Mouse (Mus musculus): Measurements from ENCODE around the gene Slc38a9. TPM values are rescaled to one million over a fixed set of nuclear protein-coding genes. Genes with fewer than 3 reads are reported as not detected.

Slc38a9 gene
- polyA plus RNA-seq, 1 experiment from 2014 or later, result 19.0 TPM

DNA sequence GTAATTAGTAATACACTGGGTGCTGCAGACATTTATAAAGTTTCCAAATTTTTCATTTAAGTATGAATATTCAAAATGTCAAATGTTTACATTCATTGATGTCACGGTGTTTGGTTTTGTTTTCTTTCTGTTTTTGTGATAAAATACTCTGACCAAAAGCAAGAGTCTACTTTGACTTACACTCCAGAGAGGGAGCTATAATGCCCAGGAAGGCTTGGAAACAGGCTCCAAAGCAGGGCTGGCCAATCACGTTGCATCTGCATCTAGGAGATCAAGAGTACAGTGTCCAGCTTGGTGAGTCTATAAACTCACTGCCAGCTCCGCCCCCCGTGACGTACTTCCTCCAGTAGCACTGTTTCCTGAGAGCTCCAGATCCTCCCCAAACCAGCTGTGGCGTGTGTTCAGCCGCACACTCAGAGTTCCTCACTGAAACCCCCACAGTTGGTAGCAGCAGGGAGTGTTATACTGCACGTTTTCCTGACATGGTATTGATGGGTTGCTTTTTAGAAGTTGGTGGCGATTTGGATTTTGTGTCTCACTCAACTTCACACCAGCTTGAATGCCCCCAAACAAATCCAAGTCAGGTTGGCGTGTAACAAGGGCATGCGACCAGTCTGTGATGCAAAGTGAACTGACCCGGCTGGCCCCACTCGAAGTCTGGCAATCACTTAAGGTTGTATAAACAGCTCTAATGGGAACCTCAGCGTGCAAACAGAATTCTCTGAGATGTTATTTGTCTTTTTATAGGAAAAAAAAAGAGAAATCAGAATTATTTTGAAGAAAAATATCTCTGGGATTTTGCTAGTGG, 74.6 kb downstream of the Slc38a9 start:
- no peaks in the 10 kb centered on the region for H3K4me1 ChIP-seq (replicated peaks; ENCODE audit: control insufficient read depth, insufficient read depth, low read length)
- H3K4me2 ChIP-seq (ENCODE audit: low read depth, low read length, severe bottlenecking), result no peak overlapping the region
- no peaks in the 10 kb centered on the region for H3K9me3 ChIP-seq (ENCODE audit: control insufficient read depth, low read length)
- no peaks in the 10 kb centered on the region for H3K27me3 ChIP-seq (ENCODE audit: control insufficient read depth, insufficient read depth, low read length)
- no peak overlapping the region for H3K4me3 ChIP-seq (ENCODE audit: low read depth, low read length)
- H3K9ac ChIP-seq (ENCODE audit: low read length), result no peak overlapping the region
- ATAC-seq (replicated peaks; ENCODE audit: low FRiP score), result no peak
- H3K27ac ChIP-seq (ENCODE audit: low read depth, low read length), result no peak overlapping the region
- H3K36me3 ChIP-seq (ENCODE audit: control insufficient read depth, insufficient read depth, low read length), result no peaks in the 10 kb centered on the region; the same call in 1 of the 2 replicates
- WGBS, result 84% methylated on average over 14 of the region's 14 CpGs
- DNase-seq (ENCODE audit: low spot score), result no peak

GRCm38 (mm10) chr13:112736407-112736806, 75.9 kb downstream of the Slc38a9 start:
- 87% methylated on average over 10 of the region's 10 CpGs for WGBS
- no peaks in the 10 kb centered on the region for H3K9me3 ChIP-seq (ENCODE audit: control insufficient read depth, low read length)
- no peaks in the 10 kb centered on the region; the same call in 1 of the 2 replicates for H3K36me3 ChIP-seq (ENCODE audit: control insufficient read depth, insufficient read depth, low read length)

GRCm38 (mm10) chr13:112737110-112737509, 76.6 kb downstream of the Slc38a9 start:
- Histone ChIP-seq H3K27me3 (ENCODE audit: control insufficient read depth, insufficient read depth, low read length) (no peaks in the 10 kb centered on the region), H3K4me2 (ENCODE audit: low read depth, low read length, severe bottlenecking) (no peak overlapping the region), H3K27ac (ENCODE audit: low read depth, low read length) (no peak overlapping the region), H3K4me1 (replicated peaks; ENCODE audit: control insufficient read depth, insufficient read depth, low read length) (no peaks in the 10 kb centered on the region), H3K9me3 (ENCODE audit: control insufficient read depth, low read length) (no peaks in the 10 kb centered on the region), H3K4me3 (ENCODE audit: low read depth, low read length) (no peak overlapping the region), H3K36me3 (ENCODE audit: control insufficient read depth, insufficient read depth, low read length) (no peaks in the 10 kb centered on the region), H3K9ac (ENCODE audit: low read length) (no peak overlapping the region)
- 85% methylated on average over 9 of the region's 9 CpGs for WGBS
- no peak for ATAC-seq (replicated peaks; ENCODE audit: low FRiP score)
- no peak for DNase-seq (ENCODE audit: low spot score)

More at GRCm38 (mm10) chr13:112736407-112736806, 75.9 kb downstream of the Slc38a9 start:
- H3K27me3 ChIP-seq (ENCODE audit: control insufficient read depth, insufficient read depth, low read length), result no peaks in the 10 kb centered on the region
- no peak overlapping the region for H3K9ac ChIP-seq (ENCODE audit: low read length)
- no peak overlapping the region for H3K27ac ChIP-seq (ENCODE audit: low read depth, low read length)
- H3K4me3 ChIP-seq (ENCODE audit: low read depth, low read length), result no peak overlapping the region
- H3K4me2 ChIP-seq (ENCODE audit: low read depth, low read length, severe bottlenecking), result no peak overlapping the region
- DNase-seq (ENCODE audit: low spot score), result no peak
- no peak for ATAC-seq (replicated peaks; ENCODE audit: low FRiP score)
- no peaks in the 10 kb centered on the region for H3K4me1 ChIP-seq (replicated peaks; ENCODE audit: control insufficient read depth, insufficient read depth, low read length)

DNA sequence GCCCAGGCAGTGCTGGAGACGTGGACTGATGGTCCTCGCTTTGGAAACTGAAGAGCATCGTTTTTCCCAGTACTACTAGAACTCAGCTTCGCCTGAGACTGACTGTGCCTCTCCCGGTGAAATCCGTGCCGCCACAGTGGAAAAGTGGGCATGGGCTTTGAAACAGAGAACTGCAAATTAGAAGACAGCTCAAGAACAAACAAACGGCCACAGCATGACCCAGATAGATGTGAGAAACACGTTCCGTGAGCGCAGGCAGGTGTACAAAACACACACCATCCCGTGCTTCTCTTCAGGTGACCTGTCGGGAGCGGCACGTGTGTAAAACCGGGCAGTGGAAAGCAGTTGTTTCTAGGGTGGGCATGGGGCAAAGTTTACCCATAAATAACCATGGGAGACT, 77.5 kb downstream of the Slc38a9 start:
- WGBS, result 93% methylated on average over 16 of the region's 16 CpGs
- no peak overlapping the region for H3K4me2 ChIP-seq (ENCODE audit: low read depth, low read length, severe bottlenecking)

DNA sequence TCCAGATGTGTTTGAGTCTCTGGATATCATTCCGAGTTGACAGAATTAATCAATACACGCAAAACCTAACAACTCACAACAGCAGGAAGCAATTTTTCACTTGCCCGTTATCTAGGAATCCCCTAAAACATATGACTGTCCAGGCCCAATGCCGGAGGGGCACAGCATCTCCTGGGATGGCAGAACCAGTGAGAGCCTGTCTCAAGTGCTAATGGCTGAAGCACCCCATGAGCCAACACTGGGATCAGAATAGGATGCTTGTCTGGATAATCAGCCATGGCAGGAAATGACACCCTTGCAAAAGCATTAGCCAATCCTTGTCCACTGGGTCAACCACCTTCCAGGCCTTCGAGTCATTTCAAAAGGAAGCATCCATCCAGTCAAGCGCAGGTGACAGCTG, 79.5 kb downstream of the Slc38a9 start:
- Histone ChIP-seq H3K27ac (ENCODE audit: low read depth, low read length) (no peak overlapping the region), H3K4me3 (ENCODE audit: low read depth, low read length) (no peak overlapping the region), H3K9ac (ENCODE audit: low read length) (no peak overlapping the region), H3K9me3 (ENCODE audit: control insufficient read depth, low read length) (no peaks in the 10 kb centered on the region), H3K4me2 (ENCODE audit: low read depth, low read length, severe bottlenecking) (no peak overlapping the region), H3K36me3 (ENCODE audit: control insufficient read depth, insufficient read depth, low read length) (no peaks in the 10 kb centered on the region), H3K4me1 (replicated peaks; ENCODE audit: control insufficient read depth, insufficient read depth, low read length) (no peaks in the 10 kb centered on the region), H3K27me3 (ENCODE audit: control insufficient read depth, insufficient read depth, low read length) (no peaks in the 10 kb centered on the region)
- 84% methylated on average over 6 of the region's 6 CpGs for WGBS
- DNase-seq (ENCODE audit: low spot score) (no peak), ATAC-seq (replicated peaks; ENCODE audit: low FRiP score) (no peak)

More for the DNA sequence above, 77.5 kb downstream of the Slc38a9 start:
- Histone ChIP-seq H3K4me3 (ENCODE audit: low read depth, low read length) (no peak overlapping the region), H3K9me3 (ENCODE audit: control insufficient read depth, low read length) (no peaks in the 10 kb centered on the region), H3K4me1 (replicated peaks; ENCODE audit: control insufficient read depth, insufficient read depth, low read length) (no peaks in the 10 kb centered on the region), H3K9ac (ENCODE audit: low read length) (no peak overlapping the region), H3K36me3 (ENCODE audit: control insufficient read depth, insufficient read depth, low read length) (no peaks in the 10 kb centered on the region), H3K27me3 (ENCODE audit: control insufficient read depth, insufficient read depth, low read length) (no peaks in the 10 kb centered on the region), H3K27ac (ENCODE audit: low read depth, low read length) (no peak overlapping the region)
- no peak for DNase-seq (ENCODE audit: low spot score)
- ATAC-seq (replicated peaks; ENCODE audit: low FRiP score), result no peak

- H3K36me3 ChIP-seq (ENCODE audit: control insufficient read depth, insufficient read depth, low read length), result no peaks in the 10 kb centered on the region
- no peak overlapping the region for H3K27ac ChIP-seq (ENCODE audit: low read depth, low read length)
- ATAC-seq (replicated peaks; ENCODE audit: low FRiP score) (no peak), DNase-seq (ENCODE audit: low spot score) (no peak)
- 75% methylated on average over 14 of the region's 14 CpGs for WGBS
- H3K4me3 ChIP-seq (ENCODE audit: low read depth, low read length), result no peak overlapping the region
- H3K27me3 ChIP-seq (ENCODE audit: control insufficient read depth, insufficient read depth, low read length), result no peaks in the 10 kb centered on the region
- no peak overlapping the region for H3K9ac ChIP-seq (ENCODE audit: low read length)
- no peaks in the 10 kb centered on the region for H3K9me3 ChIP-seq (ENCODE audit: control insufficient read depth, low read length)
- no peak overlapping the region for H3K4me2 ChIP-seq (ENCODE audit: low read depth, low read length, severe bottlenecking)
- H3K4me1 ChIP-seq (replicated peaks; ENCODE audit: control insufficient read depth, insufficient read depth, low read length), result no peaks in the 10 kb centered on the region
Measured at GRCm38 (mm10) chr13:112742076-112742830, 81.7 kb downstream of the Slc38a9 start.

DNA sequence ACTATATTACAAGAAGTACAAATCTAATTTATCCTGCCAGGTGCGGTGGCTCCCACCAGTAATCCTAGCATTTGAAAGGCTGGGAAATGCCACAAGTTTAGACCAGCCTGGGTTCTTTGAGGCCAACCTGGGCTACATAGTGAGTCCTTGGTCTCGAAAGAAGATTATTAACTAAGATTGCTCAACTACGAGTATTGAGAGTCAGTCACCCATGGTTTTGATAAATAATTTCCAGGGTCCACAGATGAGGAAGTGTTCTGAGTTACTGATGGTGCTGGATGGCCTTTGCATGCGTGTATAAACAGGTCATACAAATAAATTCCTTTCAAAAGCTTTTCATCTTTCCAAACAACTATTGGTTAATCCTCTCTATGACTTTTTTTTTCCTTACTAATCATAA, 83.1 kb downstream of the Slc38a9 start:
- 89% methylated on average over 4 of the region's 4 CpGs for WGBS
- no peak for ATAC-seq (replicated peaks; ENCODE audit: low FRiP score)

DNA sequence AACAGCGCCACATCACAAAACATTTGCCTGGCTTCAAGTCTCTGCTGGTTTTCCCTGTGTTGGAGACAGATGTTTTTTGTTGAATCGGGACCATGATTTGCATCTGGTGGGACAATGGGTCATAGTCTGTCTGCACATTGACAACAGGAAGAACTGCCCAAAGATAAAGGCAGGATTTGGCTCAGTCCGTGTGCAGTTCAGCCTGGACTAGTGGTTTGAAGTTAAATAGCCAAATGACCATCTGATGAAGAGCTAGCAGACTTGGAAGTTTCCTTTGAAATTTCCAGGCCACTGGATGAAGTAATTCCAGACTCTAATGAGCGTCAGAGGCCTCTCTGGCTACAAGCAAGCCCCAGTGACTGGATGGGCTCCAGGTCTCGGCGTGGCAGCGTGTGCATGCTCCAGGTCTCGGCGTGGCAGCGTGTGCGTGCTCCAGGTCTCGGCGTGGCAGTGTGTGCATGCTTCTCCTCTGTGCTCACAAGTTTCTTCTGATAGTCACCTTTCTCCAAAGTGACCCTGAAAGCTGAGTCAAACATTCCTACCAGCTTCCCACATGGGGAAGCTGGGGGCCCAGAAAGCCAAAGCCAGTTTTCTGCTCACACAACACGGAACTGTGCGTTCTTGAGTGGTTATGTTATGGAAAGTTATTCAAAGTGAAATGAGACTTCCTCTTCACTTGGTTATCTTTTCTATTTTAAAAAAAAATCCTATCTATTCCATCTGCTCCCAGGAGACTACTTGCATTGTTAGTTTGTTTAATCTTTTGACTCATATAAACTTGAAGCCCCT, 83.7 kb downstream of the Slc38a9 start:
- DNase-seq (ENCODE audit: low spot score) (no peak), ATAC-seq (replicated peaks; ENCODE audit: low FRiP score) (no peak)
- H3K27ac ChIP-seq (ENCODE audit: low read depth, low read length), result no peak overlapping the region
- H3K27me3 ChIP-seq (ENCODE audit: control insufficient read depth, insufficient read depth, low read length), result no peaks in the 10 kb centered on the region
- 85% methylated on average over 15 of the region's 15 CpGs for WGBS
- no peak overlapping the region for H3K4me3 ChIP-seq (ENCODE audit: low read depth, low read length)
- no peaks in the 10 kb centered on the region for H3K36me3 ChIP-seq (ENCODE audit: control insufficient read depth, insufficient read depth, low read length)
- no peaks in the 10 kb centered on the region for H3K9me3 ChIP-seq (ENCODE audit: control insufficient read depth, low read length)
- H3K4me1 ChIP-seq (replicated peaks; ENCODE audit: control insufficient read depth, insufficient read depth, low read length), result no peaks in the 10 kb centered on the region
- no peak overlapping the region for H3K4me2 ChIP-seq (ENCODE audit: low read depth, low read length, severe bottlenecking)
- no peak overlapping the region for H3K9ac ChIP-seq (ENCODE audit: low read length)

More for the DNA sequence above, 83.1 kb downstream of the Slc38a9 start:
- Histone ChIP-seq H3K4me3 (ENCODE audit: low read depth, low read length) (no peak overlapping the region), H3K27ac (ENCODE audit: low read depth, low read length) (no peak overlapping the region), H3K36me3 (ENCODE audit: control insufficient read depth, insufficient read depth, low read length) (no peaks in the 10 kb centered on the region), H3K27me3 (ENCODE audit: control insufficient read depth, insufficient read depth, low read length) (no peaks in the 10 kb centered on the region), H3K4me1 (replicated peaks; ENCODE audit: control insufficient read depth, insufficient read depth, low read length) (no peaks in the 10 kb centered on the region), H3K9me3 (ENCODE audit: control insufficient read depth, low read length) (no peaks in the 10 kb centered on the region), H3K9ac (ENCODE audit: low read length) (no peak overlapping the region), H3K4me2 (ENCODE audit: low read depth, low read length, severe bottlenecking) (no peak overlapping the region)
- no peak for DNase-seq (ENCODE audit: low spot score)
